Mouse (Mus musculus) heart, embryonic 11.5 days (tissue): Measurements from ENCODE around the gene Als2. TPM values are rescaled to one million over a fixed set of nuclear protein-coding genes. Genes with fewer than 3 reads are reported as not detected.

ENCODE experiments used
- ATAC-seq: fragments of 200-750 bp; cut with Nextera tagmentation; replicated peaks from 2 replicates; pipeline ENCODE4 v1.8.0; 2017; ENCODE audit warnings: moderate library complexity; ENCODE audit not compliant: insufficient number of reproducible peaks, low FRiP score, low TSS enrichment
- H3K27ac ChIP-seq: fragments of 300-500 bp; sonication (generic); 2 replicates; pipeline ENCODE4 v1.5.1; 2014; ENCODE audit warnings: mild to moderate bottlenecking, low read depth, low read length
- H3K27me3 ChIP-seq: fragments of 300-500 bp; sonication (generic); 2 replicates; pipeline ENCODE4 v1.6.1; 2014; ENCODE audit warnings: mild to moderate bottlenecking, low read length, mixed read lengths; ENCODE audit not compliant: control insufficient read depth, insufficient read depth
- H3K36me3 ChIP-seq: fragments of 300-500 bp; sonication (generic); 2 replicates; pipeline ENCODE4 v1.6.1; 2014; ENCODE audit warnings: mild to moderate bottlenecking, low read length, moderate library complexity, mixed read lengths; ENCODE audit not compliant: control insufficient read depth, insufficient read depth
- H3K4me1 ChIP-seq: fragments of 300-500 bp; sonication (generic); 2 replicates; pipeline ENCODE4 v1.6.1; 2014; ENCODE audit warnings: low read length; ENCODE audit not compliant: control insufficient read depth, insufficient read depth
- H3K4me2 ChIP-seq: fragments of 300-500 bp; sonication (generic); 2 replicates; pipeline ENCODE4 v1.6.1; 2014; ENCODE audit warnings: mild to moderate bottlenecking, moderate library complexity
- H3K4me3 ChIP-seq: fragments of 300-500 bp; sonication (generic); 2 replicates; pipeline ENCODE4 v1.5.1; 2014; ENCODE audit warnings: low read depth, low read length
- H3K9ac ChIP-seq: fragments of 300-500 bp; sonication (generic); 2 replicates; pipeline ENCODE4 v1.6.1; 2014; ENCODE audit warnings: mild to moderate bottlenecking, low read depth, low read length, moderate library complexity
- H3K9me3 ChIP-seq: fragments of 300-500 bp; sonication (generic); replicated peaks from 2 replicates; pipeline ENCODE4 v1.6.1; 2016; ENCODE audit warnings: low read length; ENCODE audit not compliant: control insufficient read depth
- WGBS: fragments of 180-500 bp; shearing (Covaris S2); extraction: QIAGEN DNeasy Blood & Tissue Kit; methylation state at CpG from one replicate; pipeline ENCODE4 v1.1.7; 2014; ENCODE audit not compliant: insufficient replicate concordance; 5-methylcytosine and 5-hydroxymethylcytosine counted together
- polyA plus RNA-seq: library from polyadenylated mRNA; unstranded; fragments of >200 nt; fragmentation: Nextera tagmentation; extraction: Ambion mirVana; gene quantifications from 2 replicates; pipeline ENCODE4 v1.2.1, GENCODE M21; 2014

Gene Als2
- 10.1 and 13.3 TPM in 2 replicates for polyA plus RNA-seq

GRCm38 (mm10) chr1:59236856-59237441 lies at the start of gene Als2:
Gene Als2, minus strand, starts transcription at chr1:59237231.
- no peaks in the 10 kb centered on the region for H3K9me3 ChIP-seq
- H3K27ac ChIP-seq = peak within 1 kb of the TSS; percentile 25; the same call in 1 of the 2 replicates
- H3K4me1 ChIP-seq = no peaks in the 10 kb centered on the region
- H3K36me3 ChIP-seq = no peaks in the 10 kb centered on the region
- no peaks in the 10 kb centered on the region for H3K27me3 ChIP-seq
- H3K9ac ChIP-seq = peak within 1 kb of the TSS; percentile 87
- peak within 1 kb of the TSS; percentile 88 for H3K4me2 ChIP-seq
- WGBS = under 1% methylated on average over 53 of the region's 58 CpGs
- peak; percentile 94 for ATAC-seq
- peak within 1 kb of the TSS; percentile 88 for H3K4me3 ChIP-seq

DNA sequence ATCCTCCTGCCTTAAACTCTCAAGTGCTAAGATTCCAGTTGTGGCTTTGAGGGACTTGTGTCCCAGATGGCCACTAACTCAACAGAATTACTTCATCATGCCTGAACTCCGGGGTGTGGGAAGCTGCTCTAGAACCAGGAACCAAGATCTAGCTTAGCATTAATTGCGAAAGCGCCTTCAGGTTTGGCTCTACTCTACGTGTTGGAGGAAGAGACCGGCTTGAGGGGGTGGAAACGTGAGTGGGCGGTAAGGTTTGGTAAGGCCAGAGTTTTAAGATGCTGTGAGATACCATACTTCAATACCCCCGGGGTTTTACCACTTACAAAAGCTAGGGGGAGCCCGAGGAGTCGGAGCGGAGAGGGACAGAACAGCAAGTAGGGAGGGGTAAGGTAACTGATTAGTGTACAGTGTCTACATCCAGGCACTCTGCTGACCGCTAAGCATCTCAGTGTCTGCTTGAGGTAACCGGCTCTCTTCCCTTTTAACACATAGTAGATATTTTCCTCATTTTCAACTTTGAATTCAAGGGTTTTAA lies 49.4 kb upstream of the Als2 start:
- WGBS = 71% methylated on average over 13 of the region's 13 CpGs
- Histone ChIP-seq H3K9me3 (no peaks in the 10 kb centered on the region), H3K4me3 (no peak overlapping the region), H3K27ac (no peak overlapping the region), H3K9ac (no peak overlapping the region), H3K4me1 (no peaks in the 10 kb centered on the region), H3K4me2 (no peak overlapping the region), H3K36me3 (no peaks in the 10 kb centered on the region), H3K27me3 (no peaks in the 10 kb centered on the region)
- ATAC-seq = no peak

DNA sequence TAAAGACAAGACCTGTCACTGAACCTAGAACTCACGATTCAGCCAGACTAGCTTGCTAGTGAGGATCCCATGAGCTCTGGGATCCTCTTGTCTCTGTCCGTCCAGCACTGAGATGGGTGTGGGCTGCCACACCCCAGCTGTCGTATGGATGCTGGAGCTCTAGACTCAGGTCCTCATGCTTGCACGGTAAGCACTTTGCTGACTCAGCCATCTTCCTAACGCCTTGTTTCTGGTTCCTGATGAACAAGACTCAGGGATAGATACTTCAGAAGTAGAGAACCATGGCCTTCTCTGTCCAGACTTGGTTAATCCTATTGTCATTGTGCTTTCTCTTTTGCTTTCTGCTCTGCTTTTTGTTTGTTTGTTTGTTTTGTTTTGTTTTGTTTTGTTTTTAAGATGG lies 48.8 kb upstream of the Als2 start:
- no peaks in the 10 kb centered on the region for H3K4me1 ChIP-seq

GRCm38 (mm10) chr1:59272189-59272588 lies 35.2 kb upstream of the Als2 start:
- Histone ChIP-seq H3K27me3 (no peaks in the 10 kb centered on the region), H3K4me2 (no peak overlapping the region), H3K4me3 (no peak overlapping the region), H3K36me3 (no peaks in the 10 kb centered on the region), H3K4me1 (no peaks in the 10 kb centered on the region), H3K27ac (no peak overlapping the region), H3K9me3 (no peaks in the 10 kb centered on the region), H3K9ac (no peak overlapping the region)
- WGBS = 63% methylated on average over 3 of the region's 3 CpGs
- no peak for ATAC-seq

More for the DNA sequence above, 48.8 kb upstream of the Als2 start:
- no peak overlapping the region for H3K9ac ChIP-seq
- no peaks in the 10 kb centered on the region for H3K9me3 ChIP-seq
- no peaks in the 10 kb centered on the region for H3K27me3 ChIP-seq
- H3K4me3 ChIP-seq = no peak overlapping the region
- 77% methylated on average over 5 of the region's 5 CpGs for WGBS
- H3K36me3 ChIP-seq = no peaks in the 10 kb centered on the region
- no peak for ATAC-seq
- H3K27ac ChIP-seq = no peak overlapping the region
- H3K4me2 ChIP-seq = no peak overlapping the region

DNA sequence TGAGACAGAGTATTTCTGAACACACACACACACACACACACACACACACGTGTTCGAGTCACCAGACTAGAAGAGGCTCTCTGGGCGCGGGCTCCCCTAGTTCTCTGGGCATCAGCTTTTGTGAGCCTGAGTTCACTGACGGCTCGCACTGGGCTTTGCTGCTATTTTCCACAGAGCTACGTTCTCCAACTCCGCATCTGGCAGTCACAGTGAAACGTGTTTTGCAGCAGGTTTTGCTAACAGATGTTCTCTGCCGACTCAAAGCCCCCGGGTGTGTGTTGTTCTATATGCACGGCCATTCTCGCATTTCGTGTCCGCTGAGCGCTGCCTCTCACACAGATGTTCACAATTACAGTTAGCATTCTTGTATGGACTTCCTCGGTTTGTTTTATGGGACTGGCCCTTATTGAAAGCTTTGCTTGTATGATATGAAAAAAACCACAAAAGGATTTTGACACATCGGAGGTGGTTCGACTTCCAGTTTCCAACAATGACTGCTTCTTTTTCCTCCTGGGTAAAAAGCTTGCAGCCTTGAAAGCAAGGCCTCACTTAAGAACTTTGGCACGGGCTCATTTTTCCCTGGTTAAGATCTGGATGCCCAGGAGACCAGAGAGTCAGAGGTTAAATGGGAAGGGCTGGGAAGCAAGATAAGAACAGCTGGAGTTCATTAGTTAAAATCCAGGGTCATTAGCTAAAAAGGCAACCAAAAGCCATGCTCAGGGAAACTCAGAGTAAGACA lies 33.1 kb upstream of the Als2 start:
- no peak for ATAC-seq
- Histone ChIP-seq H3K4me3 (no peak overlapping the region), H3K4me1 (no peaks in the 10 kb centered on the region), H3K27ac (no peak overlapping the region), H3K27me3 (no peaks in the 10 kb centered on the region), H3K4me2 (0 out of 2 replicates have a peak overlapping the region, but pooled peaks have one; percentile 1), H3K9ac (no peak overlapping the region), H3K36me3 (no peaks in the 10 kb centered on the region), H3K9me3 (no peaks in the 10 kb centered on the region)
- WGBS = 46% methylated on average over 20 of the region's 20 CpGs

- ATAC-seq = no peak
- no peaks in the 10 kb centered on the region for H3K4me1 ChIP-seq
- H3K36me3 ChIP-seq = no peaks in the 10 kb centered on the region
- H3K27me3 ChIP-seq = no peaks in the 10 kb centered on the region
- H3K9ac ChIP-seq = no peak overlapping the region
- no peaks in the 10 kb centered on the region for H3K9me3 ChIP-seq
- H3K4me2 ChIP-seq = no peak overlapping the region
- no peak overlapping the region for H3K27ac ChIP-seq
- no peak overlapping the region for H3K4me3 ChIP-seq
- 69% methylated on average over 6 of the region's 6 CpGs for WGBS
Observed at GRCm38 (mm10) chr1:59269466-59269865, 32.4 kb upstream of the Als2 start.

GRCm38 (mm10) chr1:59268931-59269330 lies 31.9 kb upstream of the Als2 start:
- Histone ChIP-seq H3K36me3 (no peaks in the 10 kb centered on the region), H3K4me3 (no peak overlapping the region), H3K4me1 (no peaks in the 10 kb centered on the region), H3K4me2 (no peak overlapping the region), H3K9me3 (no peaks in the 10 kb centered on the region), H3K27me3 (no peaks in the 10 kb centered on the region), H3K9ac (no peak overlapping the region), H3K27ac (no peak overlapping the region)
- WGBS = 28% methylated on average over 8 of the region's 8 CpGs
- ATAC-seq = no peak

DNA sequence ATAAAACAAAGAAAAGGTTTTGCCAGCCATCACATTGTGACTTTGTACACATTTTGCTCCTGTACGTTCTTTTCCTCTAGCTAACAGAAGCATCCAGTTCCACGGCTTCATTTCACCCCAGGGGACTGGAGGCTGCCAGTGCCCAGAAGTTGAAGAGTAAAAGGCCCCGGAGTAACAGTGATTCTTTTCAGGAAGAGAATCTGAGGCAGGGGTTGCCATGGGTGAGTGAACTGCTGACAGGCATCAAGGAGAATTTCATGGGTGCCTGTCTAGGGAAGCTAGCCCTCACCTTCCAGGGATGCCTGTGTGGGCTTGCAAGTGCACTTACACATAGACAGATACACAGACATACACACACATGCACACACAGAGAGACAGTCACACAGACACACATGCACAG lies 20.7 kb upstream of the Als2 start:
- Histone ChIP-seq H3K9me3 (no peaks in the 10 kb centered on the region), H3K9ac (no peak overlapping the region), H3K27ac (no peak overlapping the region), H3K27me3 (peaks cover 6% of the 10 kb centered on the region; the same call in 1 of the 2 replicates), H3K4me1 (peaks cover 5% of the 10 kb centered on the region; the same call in 1 of the 2 replicates), H3K4me2 (no peak overlapping the region), H3K4me3 (no peak overlapping the region), H3K36me3 (no peaks in the 10 kb centered on the region)
- 57% methylated on average over 3 of the region's 3 CpGs for WGBS
- no peak for ATAC-seq
